Mouse (Mus musculus) liver, adult 2 months (tissue): ENCODE measurements around the gene Cfl1. TPM values are rescaled to one million over a fixed set of nuclear protein-coding genes. Genes with fewer than 3 reads are reported as not detected.

Source experiments
- DNase-seq: peaks from one replicate; pipeline ENCODE4 v3.0.0-alpha.2; 2011; ENCODE audit warnings: low read depth, low spot score; ENCODE audit errors: extremely low read depth
- H3K27ac ChIP-seq: fragments of 200-500 bp; replicated peaks from 2 replicates; pipeline ENCODE4 v1.5.1; 2012; ENCODE audit warnings: low read depth, mild to moderate bottlenecking, control low read depth, inconsistent platforms, low read length; ENCODE audit not compliant: insufficient read depth
- H3K27me3 ChIP-seq: fragments of 200-500 bp; 2 replicates; pipeline ENCODE4 v1.6.1; 2012; ENCODE audit warnings: mild to moderate bottlenecking, moderate library complexity, low read length, inconsistent platforms; ENCODE audit not compliant: control insufficient read depth, insufficient read depth
- H3K36me3 ChIP-seq: fragments of 200-500 bp; 2 replicates; pipeline ENCODE4 v1.6.1; 2012; ENCODE audit warnings: low read length, inconsistent platforms; ENCODE audit not compliant: control insufficient read depth, insufficient read depth
- H3K4me1 ChIP-seq: fragments of 200-500 bp; 2 replicates; pipeline ENCODE4 v1.6.1; 2011; ENCODE audit warnings: low read length; ENCODE audit not compliant: control insufficient read depth, insufficient read depth
- H3K4me3 ChIP-seq: fragments of 200-500 bp; 2 replicates; pipeline ENCODE4 v1.5.1; 2011; ENCODE audit warnings: low read depth, mild to moderate bottlenecking, control low read depth, low read length, moderate library complexity; ENCODE audit not compliant: insufficient read depth
- H3K79me2 ChIP-seq: fragments of 200-500 bp; 2 replicates; pipeline ENCODE4 v1.6.1; 2012; ENCODE audit warnings: inconsistent platforms, mild to moderate bottlenecking, low read length, moderate library complexity; ENCODE audit not compliant: control insufficient read depth, insufficient read depth
- H3K9ac ChIP-seq: fragments of 200-500 bp; 2 replicates; pipeline ENCODE4 v1.6.1; 2012; ENCODE audit warnings: low read depth, mild to moderate bottlenecking, control low read depth, inconsistent platforms, low read length
- CTCF ChIP-seq: fragments of 200-500 bp; IDR thresholded peaks from 2 replicates; pipeline ENCODE4 v1.5.1; 2011; ENCODE audit warnings: low read depth, low read length, control low read depth
- POLR2A ChIP-seq: fragments of 200-500 bp; IDR thresholded peaks from 2 replicates; pipeline ENCODE4 v1.6.1; 2011; ENCODE audit warnings: low read length, control low read depth; ENCODE audit not compliant: insufficient read depth; ENCODE audit errors: extremely low read depth
- WGBS: fragments of 180-500 bp; shearing (Covaris S2); methylation state at CpG from one replicate; pipeline ENCODE4 v1.1.7; 2018; 5-methylcytosine and 5-hydroxymethylcytosine counted together
- polyA plus RNA-seq: library from polyadenylated mRNA; depleted of rRNA; stranded (reverse); fragments of >200 nt; gene quantifications from 2 replicates; pipeline ENCODE4 v1.2.3, GENCODE M21; 2012
- total RNA-seq: library from RNA; depleted of rRNA; stranded (reverse); fragments of >200 nt; gene quantifications from 2 replicates; pipeline ENCODE4 v1.2.3, GENCODE M21; 2014

Gene Cfl1
- total and polyA plus RNA-seq, 2 experiments: 122 to 177 TPM

DNA sequence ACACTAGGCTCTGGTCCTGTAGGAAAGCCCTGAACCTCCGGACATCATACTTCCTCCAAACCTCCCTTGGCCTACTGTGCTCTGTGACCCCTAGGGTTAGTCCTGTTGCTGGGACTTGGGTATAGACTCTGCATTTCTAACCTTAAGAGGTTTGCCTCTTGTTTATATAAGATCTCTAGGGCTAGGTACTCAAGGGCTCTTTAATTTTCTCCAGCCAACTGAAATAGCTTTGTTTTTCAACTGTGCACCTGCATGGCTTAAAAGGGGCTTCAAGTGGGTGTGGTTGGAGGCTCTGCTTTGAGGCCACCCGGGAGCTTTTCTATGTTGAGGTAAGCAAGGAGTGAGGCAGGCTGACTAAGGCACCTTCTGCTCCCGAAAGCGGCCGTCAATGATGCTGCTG is 5.8 kb upstream of the Cfl1 start:
- 91% methylated on average over 5 of the region's 5 CpGs for WGBS
- no peak for TF ChIP-seq POLR2A
- TF ChIP-seq CTCF: no peak
- H3K4me3 ChIP-seq: no peak overlapping the region
- no peak for DNase-seq
- no peaks in the 10 kb centered on the region for H3K27me3 ChIP-seq
- H3K27ac ChIP-seq: no peak overlapping the region
- H3K79me2 ChIP-seq: no peaks in the 10 kb centered on the region
- no peak overlapping the region for H3K9ac ChIP-seq
- peaks cover 7% of the 10 kb centered on the region; the same call in 1 of the 2 replicates for H3K4me1 ChIP-seq
- H3K36me3 ChIP-seq: no peaks in the 10 kb centered on the region

DNA sequence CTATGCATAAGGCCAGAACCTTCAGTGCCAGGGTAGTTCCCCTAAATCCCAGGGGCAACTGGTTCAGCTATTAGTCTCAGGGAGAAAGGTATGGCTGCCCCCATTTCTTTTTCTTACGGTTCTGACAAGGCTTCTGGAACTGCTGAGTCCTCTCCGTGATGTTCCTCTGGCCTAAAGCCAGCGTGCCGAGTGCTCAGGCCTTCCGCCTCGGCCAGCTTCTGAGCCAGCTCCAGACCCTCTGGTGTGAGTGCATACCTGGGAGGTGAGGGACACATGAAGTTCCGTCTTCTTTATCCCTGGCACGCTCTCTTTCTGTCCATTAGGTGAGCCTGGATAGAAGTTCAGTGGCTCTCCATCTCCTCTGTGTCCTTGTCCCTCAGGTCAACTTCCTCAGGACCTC is 4.9 kb upstream of the Cfl1 start:
- Histone ChIP-seq H3K9ac (no peak overlapping the region), H3K36me3 (no peaks in the 10 kb centered on the region), H3K4me1 (peaks cover 7% of the 10 kb centered on the region; the same call in 1 of the 2 replicates), H3K27ac (no peak overlapping the region), H3K79me2 (no peaks in the 10 kb centered on the region), H3K27me3 (no peaks in the 10 kb centered on the region), H3K4me3 (no peak overlapping the region)
- no peak for TF ChIP-seq CTCF
- no peak for DNase-seq
- 90% methylated on average over 8 of the region's 8 CpGs for WGBS

DNA sequence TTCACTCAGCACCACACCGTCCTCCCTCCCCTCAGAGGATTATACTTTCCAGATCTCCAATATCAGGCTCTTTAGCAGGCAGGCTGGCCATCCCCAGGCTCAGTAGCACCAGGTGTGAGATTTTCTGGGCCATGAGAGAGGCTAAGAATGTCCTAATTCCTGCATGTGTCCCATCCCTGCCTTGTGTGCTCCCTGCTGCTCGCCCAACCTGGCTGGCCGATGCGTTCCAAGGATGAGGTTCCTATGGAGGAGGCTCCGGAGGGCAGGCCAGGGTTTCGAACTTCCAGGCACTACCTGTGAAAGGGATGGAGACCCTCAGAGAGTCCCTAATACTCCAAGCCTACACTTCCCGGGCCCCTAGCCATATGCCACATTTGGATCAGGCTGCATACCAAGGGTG is 4.4 kb upstream of the Cfl1 start:
- no peaks in the 10 kb centered on the region for H3K36me3 ChIP-seq
- DNase-seq: no peak
- no peaks in the 10 kb centered on the region for H3K27me3 ChIP-seq
- TF ChIP-seq CTCF: no peak
- no peak for TF ChIP-seq POLR2A
- peaks cover 3% of the 10 kb centered on the region; the same call in 1 of the 2 replicates for H3K79me2 ChIP-seq
- H3K4me1 ChIP-seq: peaks cover 7% of the 10 kb centered on the region; the same call in 1 of the 2 replicates
- 96% methylated on average over 7 of the region's 7 CpGs for WGBS
- no peak overlapping the region for H3K4me3 ChIP-seq
- no peak overlapping the region for H3K27ac ChIP-seq
- no peak overlapping the region for H3K9ac ChIP-seq

DNA sequence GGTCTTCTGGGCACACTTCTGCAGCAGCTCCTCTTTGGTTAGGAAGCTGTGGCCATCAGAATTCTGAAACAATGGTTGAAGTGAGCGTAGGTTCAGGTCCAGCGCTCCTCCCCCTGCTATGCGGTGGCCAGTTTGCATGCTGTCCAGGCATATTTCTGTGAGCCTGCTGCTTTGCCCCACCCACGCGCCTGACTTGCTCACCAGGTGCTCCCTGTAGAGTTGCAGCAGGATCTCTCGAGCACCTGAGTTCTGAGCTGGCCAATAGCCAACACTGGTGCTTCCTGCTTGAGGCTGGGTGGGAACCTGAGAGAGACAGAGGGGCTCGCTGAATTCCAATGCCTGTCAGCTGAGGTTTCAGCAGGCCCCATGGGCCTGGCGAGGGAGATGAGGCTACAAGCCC is 4.0 kb upstream of the Cfl1 start:
- no peak overlapping the region for H3K27ac ChIP-seq
- DNase-seq: no peak
- 91% methylated on average over 8 of the region's 8 CpGs for WGBS
- no peaks in the 10 kb centered on the region for H3K27me3 ChIP-seq
- no peak overlapping the region for H3K9ac ChIP-seq
- no peak overlapping the region for H3K4me3 ChIP-seq
- peaks cover 4% of the 10 kb centered on the region; the same call in 1 of the 2 replicates for H3K79me2 ChIP-seq
- no peaks in the 10 kb centered on the region for H3K36me3 ChIP-seq
- TF ChIP-seq POLR2A (no peak), CTCF (no peak)
- peaks cover 7% of the 10 kb centered on the region; the same call in 1 of the 2 replicates for H3K4me1 ChIP-seq

DNA sequence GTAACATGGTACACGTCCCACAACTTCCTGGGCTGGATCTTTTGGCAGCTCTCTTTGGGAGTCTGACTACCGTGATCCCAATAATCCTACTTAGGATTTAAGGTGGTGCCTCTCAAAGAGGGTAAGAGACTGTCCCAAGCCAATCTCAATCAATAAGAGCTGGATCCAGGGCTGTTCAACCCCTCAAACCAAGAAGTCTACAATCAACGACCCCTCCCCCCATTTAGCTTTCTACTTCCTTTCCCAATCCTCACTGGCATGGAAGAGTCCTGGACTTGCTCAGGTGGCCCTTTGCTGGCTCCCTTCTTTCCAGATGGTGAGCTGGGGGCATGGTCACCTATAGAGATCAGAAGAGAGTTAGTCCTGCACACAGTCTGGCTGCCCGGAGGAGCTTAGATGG is 3.5 kb upstream of the Cfl1 start:
- H3K27ac ChIP-seq: no peak overlapping the region
- no peak overlapping the region for H3K9ac ChIP-seq
- H3K4me1 ChIP-seq: peaks cover 7% of the 10 kb centered on the region; the same call in 1 of the 2 replicates
- H3K27me3 ChIP-seq: no peaks in the 10 kb centered on the region
- H3K79me2 ChIP-seq: peaks cover 4% of the 10 kb centered on the region; the same call in 1 of the 2 replicates
- H3K36me3 ChIP-seq: no peaks in the 10 kb centered on the region
- 84% methylated on average over 4 of the region's 4 CpGs for WGBS
- TF ChIP-seq CTCF (no peak), POLR2A (no peak)
- DNase-seq: no peak
- no peak overlapping the region for H3K4me3 ChIP-seq

DNA sequence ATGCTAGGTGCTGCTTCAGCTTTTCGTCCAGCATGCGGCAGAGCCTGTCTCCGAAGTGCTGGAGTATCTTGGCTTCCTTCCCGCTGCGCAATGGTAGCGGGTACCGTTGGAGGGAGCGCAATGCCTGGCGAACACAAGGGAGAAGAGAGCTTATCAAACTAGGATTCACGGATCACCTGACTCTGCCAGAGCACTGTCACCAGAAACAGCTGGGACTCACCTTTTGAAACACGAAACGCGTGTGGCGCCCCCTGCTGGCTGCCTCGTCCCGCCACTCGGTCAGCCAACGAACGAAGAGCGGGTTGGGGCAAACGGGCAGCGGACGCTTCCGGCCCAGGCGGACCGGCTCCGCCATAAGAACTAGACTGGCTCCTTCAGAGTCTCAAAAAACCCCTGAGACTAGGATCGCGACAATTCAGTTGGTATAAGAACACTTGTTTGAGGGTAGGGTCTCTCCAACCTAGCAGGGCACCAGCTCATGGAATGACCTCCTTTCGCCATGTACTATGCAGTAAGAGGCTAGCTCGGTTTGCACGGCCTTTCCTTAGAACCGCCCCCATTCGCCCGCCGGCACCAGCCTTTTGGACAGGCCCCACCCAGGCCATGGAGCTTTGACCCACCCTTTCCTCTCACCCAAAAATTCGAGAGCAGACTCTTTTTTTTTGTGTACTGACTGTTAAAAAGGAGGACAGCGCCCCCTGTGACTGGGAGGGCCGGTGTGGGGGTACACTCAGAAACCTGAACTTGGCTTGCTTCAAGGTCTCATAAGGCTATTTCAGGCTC is 2.3 kb upstream of the Cfl1 start, which contains the start of gene Mus81:
Mus81 (minus strand) TSS at position 635 of the 783 bp plus-strand sequence.
- TF ChIP-seq POLR2A (peak; percentile 57; the same call in 1 of the 2 replicates), CTCF (peak; percentile 91)
- Histone ChIP-seq H3K4me3 (peak within 1 kb of the TSS; percentile 66), H3K4me1 (peaks cover 7% of the 10 kb centered on the region; the same call in 1 of the 2 replicates), H3K36me3 (peaks cover 4% of the 10 kb centered on the region; the same call in 1 of the 2 replicates), H3K27me3 (no peaks in the 10 kb centered on the region), H3K27ac (peak within 1 kb of the TSS; percentile 95), H3K79me2 (peaks cover 4% of the 10 kb centered on the region; the same call in 1 of the 2 replicates), H3K9ac (peak within 1 kb of the TSS; percentile 76)
- WGBS: under 1% methylated on average over 39 of the region's 39 CpGs
- peak; percentile 92 for DNase-seq
